Mouse (Mus musculus) liver, embryonic 14.5 days (tissue): ENCODE measurements around the gene Tent4a.

Experiments
- CTCF ChIP-seq: IDR thresholded peaks from 2 replicates; pipeline ENCODE4 v1.5.1; 2016; ENCODE audit warnings: antibody characterized with exemption, low read depth, control low read depth
- EP300 ChIP-seq: IDR thresholded peaks from 2 replicates; pipeline ENCODE4 v1.6.1; 2016; ENCODE audit warnings: antibody characterized with exemption, low read depth

- TF ChIP-seq CTCF (no peak), EP300 (no peak)
These were observed 42.3 kb upstream of the Tent4a start for GRCm38 (mm10) chr13:69576676-69577075.
